ENCODE assay signal across 20 mouse cellular contexts in genomic region chr16:33010166-33010565, GRCm38 (mm10). TPM values are rescaled to one million over a fixed set of nuclear protein-coding genes. Genes with fewer than 3 reads are reported as not detected.
DNase-seq lines count a peak whose midpoint lies in the region; ATAC-seq and TF ChIP-seq lines count a peak whose summit lies in the region.
"Had no signal": no experiment of that assay in that cellular context is flagged by ENCODE, and none has a peak within 500 bp of the region (broad histone marks: within the 10 kb centered on the region; RNA-seq: fewer than 3 reads in every experiment).

No protein-coding gene starts in this region.

- ATAC-seq in forebrain, postnatal 0 days: peak; percentile 53
- ATAC-seq in forebrain, embryonic 11.5 days (replicated peaks; ENCODE audit: low FRiP score): no peak
- peak; percentile 71; the same call in 1 of the 2 replicates for ATAC-seq in hindbrain, postnatal 0 days
- ATAC-seq: activated CD4-positive, CD25-positive, alpha-beta regulatory T cell, adult 4 months; forebrain, embryonic 13.5 days; intestine, embryonic 16.5 days; Patski had no signal

- H3K9me3 ChIP-seq in forebrain, postnatal 0 days (ENCODE audit: low read length): no peaks in the 10 kb centered on the region
- no peaks in the 10 kb centered on the region for H3K9me3 ChIP-seq in forebrain, embryonic 11.5 days (ENCODE audit: control insufficient read depth, low read length)
- no peaks in the 10 kb centered on the region for H3K9me3 ChIP-seq in hindbrain, postnatal 0 days (ENCODE audit: low read length)
- H3K9me3 ChIP-seq in hindbrain, embryonic 10.5 days: no peaks in the 10 kb centered on the region
- H3K9me3 ChIP-seq: embryonic facial prominence, embryonic 13.5 days; forebrain, embryonic 13.5 days; heart, embryonic 12.5 days had no signal

- DNase-seq in forebrain, postnatal 0 days: no peak
- no peak for DNase-seq in forebrain, embryonic 11.5 days (ENCODE audit: low spot score)
- peak; percentile 4 for DNase-seq in hindbrain, postnatal 0 days (ENCODE audit: low spot score)
- no peak for DNase-seq in hindbrain, embryonic 10.5 days (ENCODE audit: low spot score)
- DNase-seq in layer of hippocampus, adult 9-11 months: peak; percentile 59
- DNase-seq in layer of hippocampus, postnatal 25 days (ENCODE audit: extremely low spot score in 1 of 2, low spot score in 1 of 2): no peak
- peak; percentile 84 for DNase-seq in brain, adult 2 months (ENCODE audit: low read depth, low spot score)
- DNase-seq in thymus, postnatal 4 days: no peak
- DNase-seq: adrenal gland, postnatal 14 days; cerebellum, adult 2 months; cerebellum, postnatal 14 days; embryo, embryonic 11 days; gastrocnemius, postnatal 10 days had no signal

- H3K4me1 ChIP-seq in forebrain, postnatal 0 days (ENCODE audit: insufficient read depth): no peaks in the 10 kb centered on the region
- H3K4me1 ChIP-seq in forebrain, embryonic 11.5 days (replicated peaks; ENCODE audit: control insufficient read depth, insufficient read depth, low read length): no peaks in the 10 kb centered on the region
- H3K4me1 ChIP-seq in hindbrain, postnatal 0 days (ENCODE audit: insufficient read depth, low read length): no peaks in the 10 kb centered on the region
- no peaks in the 10 kb centered on the region for H3K4me1 ChIP-seq in hindbrain, embryonic 10.5 days (replicated peaks)

- peaks cover 60% of the 10 kb centered on the region for H3K36me3 ChIP-seq in forebrain, postnatal 0 days (ENCODE audit: insufficient read depth)
- H3K36me3 ChIP-seq in forebrain, embryonic 11.5 days (ENCODE audit: control insufficient read depth, insufficient read depth, low read length): peaks cover 3% of the 10 kb centered on the region
- peaks cover 44% of the 10 kb centered on the region; the same call in 1 of the 2 replicates for H3K36me3 ChIP-seq in hindbrain, postnatal 0 days (ENCODE audit: insufficient read depth, low read length)
- H3K36me3 ChIP-seq in hindbrain, embryonic 10.5 days: peaks cover 96% of the 10 kb centered on the region

- H3K4me2 ChIP-seq in forebrain, postnatal 0 days (ENCODE audit: low read depth): no peak overlapping the region
- no peak overlapping the region for H3K4me2 ChIP-seq in forebrain, embryonic 11.5 days (ENCODE audit: low read depth, low read length, severe bottlenecking)
- no peak overlapping the region for H3K4me2 ChIP-seq in hindbrain, postnatal 0 days (ENCODE audit: low read depth, low read length)
- H3K4me2 ChIP-seq: embryonic facial prominence, embryonic 13.5 days; forebrain, embryonic 13.5 days; heart, embryonic 12.5 days had no signal

- no peak overlapping the region for H3K27ac ChIP-seq in forebrain, postnatal 0 days (ENCODE audit: low read depth, low read length)
- no peak overlapping the region for H3K27ac ChIP-seq in forebrain, embryonic 11.5 days (ENCODE audit: low read depth, low read length)
- H3K27ac ChIP-seq in hindbrain, postnatal 0 days: no peak overlapping the region
- H3K27ac ChIP-seq in hindbrain, embryonic 10.5 days: no peak overlapping the region; the same call in 1 of the 2 replicates
- H3K27ac ChIP-seq: embryonic facial prominence, embryonic 13.5 days; forebrain, embryonic 13.5 days had no signal

- WGBS in forebrain, postnatal 0 days: 93% methylated on average over 6 of the region's 6 CpGs
- WGBS in forebrain, embryonic 11.5 days: 96% methylated on average over 6 of the region's 6 CpGs
- WGBS in hindbrain, postnatal 0 days: 82% methylated on average over 6 of the region's 6 CpGs
- 90% methylated on average over 6 of the region's 6 CpGs for WGBS in hindbrain, embryonic 10.5 days

- no peaks in the 10 kb centered on the region for H3K27me3 ChIP-seq in forebrain, postnatal 0 days (ENCODE audit: insufficient read depth, low read length)
- H3K27me3 ChIP-seq in forebrain, embryonic 11.5 days (ENCODE audit: control insufficient read depth, insufficient read depth, low read length): no peaks in the 10 kb centered on the region
- H3K27me3 ChIP-seq in hindbrain, postnatal 0 days (ENCODE audit: insufficient read depth, low read length): no peaks in the 10 kb centered on the region
- H3K27me3 ChIP-seq in hindbrain, embryonic 10.5 days (ENCODE audit: insufficient read depth, poor library complexity, severe bottlenecking): no peaks in the 10 kb centered on the region
- H3K27me3 ChIP-seq: CH12.LX; embryonic facial prominence, embryonic 13.5 days; forebrain, embryonic 13.5 days; heart, embryonic 12.5 days; Patski had no signal

- no peak overlapping the region for H3K9ac ChIP-seq in forebrain, postnatal 0 days
- H3K9ac ChIP-seq in forebrain, embryonic 11.5 days (ENCODE audit: low read length): no peak overlapping the region
- H3K9ac ChIP-seq in hindbrain, postnatal 0 days (replicated peaks; ENCODE audit: low read length): no peak overlapping the region
- H3K9ac ChIP-seq: forebrain, embryonic 13.5 days; heart, embryonic 12.5 days had no signal

- TF ChIP-seq CTCF in forebrain, postnatal 0 days (IDR thresholded peaks at IDR 0.05; ENCODE audit: low read depth): no peak
- no peak for TF ChIP-seq CTCF in hindbrain, postnatal 0 days (IDR thresholded peaks at IDR 0.05; ENCODE audit: low read depth)

- H3K4me3 ChIP-seq in forebrain, postnatal 0 days (ENCODE audit: low read depth, low read length): no peak overlapping the region
- H3K4me3 ChIP-seq in forebrain, embryonic 11.5 days (ENCODE audit: low read depth, low read length): no peak overlapping the region
- no peak overlapping the region for H3K4me3 ChIP-seq in hindbrain, postnatal 0 days (ENCODE audit: low read length)
- H3K4me3 ChIP-seq in hindbrain, embryonic 10.5 days: no peak overlapping the region
- H3K4me3 ChIP-seq: embryonic facial prominence, embryonic 13.5 days; forebrain, embryonic 13.5 days; heart, embryonic 12.5 days had no signal

RNA-seq across cellular contexts. Expression of gene Iqcg, which starts 45.9 kb away (rescaled TPM):
- total RNA-seq in forebrain, postnatal 0 days (2014; rRNA removed): 4.6 and 8.3 TPM in 2 replicates
- polyA plus RNA-seq in forebrain, postnatal 0 days (2015; fragmentation: Nextera tagmentation; extraction: Ambion mirVana): 3.3 and 6.0 TPM in 2 replicates
- polyA plus RNA-seq in forebrain, embryonic 11.5 days (2014; fragmentation: Nextera tagmentation; extraction: Ambion mirVana): 4.2 and 5.3 TPM in 2 replicates
- total RNA-seq in hindbrain, postnatal 0 days (2014; rRNA removed): 2.0 and 5.7 TPM in 2 replicates
- polyA plus RNA-seq in hindbrain, postnatal 0 days (2015; fragmentation: Nextera tagmentation; extraction: Ambion mirVana): 4.8 and 5.9 TPM in 2 replicates
- polyA plus RNA-seq in hindbrain, embryonic 10.5 days (2016; fragmentation: Nextera tagmentation; extraction: Ambion mirVana): 5.0 and 5.6 TPM in 2 replicates
- total RNA-seq in layer of hippocampus, postnatal 25 days (2021): 1 to 10 TPM; 3.3 to 4.0 TPM

RNA-seq across cellular contexts. Expression of gene Rpl35a, which starts 46.1 kb away (rescaled TPM):
- 721 and 854 TPM in 2 replicates for total RNA-seq in forebrain, postnatal 0 days (2014; rRNA removed)
- 482 and 654 TPM in 2 replicates for polyA plus RNA-seq in forebrain, postnatal 0 days (2015; fragmentation: Nextera tagmentation; extraction: Ambion mirVana)
- polyA plus RNA-seq in forebrain, embryonic 11.5 days (2014; fragmentation: Nextera tagmentation; extraction: Ambion mirVana): 746 and 852 TPM in 2 replicates
- 473 and 560 TPM in 2 replicates for total RNA-seq in hindbrain, postnatal 0 days (2014; rRNA removed)
- 486 and 490 TPM in 2 replicates for polyA plus RNA-seq in hindbrain, postnatal 0 days (2015; fragmentation: Nextera tagmentation; extraction: Ambion mirVana)
- 860 and 944 TPM in 2 replicates for polyA plus RNA-seq in hindbrain, embryonic 10.5 days (2016; fragmentation: Nextera tagmentation; extraction: Ambion mirVana)
- total RNA-seq in layer of hippocampus, postnatal 25 days (2021): 100 to 1,000 TPM; 262 to 293 TPM

RNA-seq across cellular contexts. Expression of gene Lmln, which starts 52.2 kb away (rescaled TPM):
- 7.3 and 16.6 TPM in 2 replicates for total RNA-seq in forebrain, postnatal 0 days (2014; rRNA removed)
- polyA plus RNA-seq in forebrain, postnatal 0 days (2015; fragmentation: Nextera tagmentation; extraction: Ambion mirVana): 0.87 and 3.0 TPM in 2 replicates
- 3.5 and 4.5 TPM in 2 replicates for polyA plus RNA-seq in forebrain, embryonic 11.5 days (2014; fragmentation: Nextera tagmentation; extraction: Ambion mirVana)
- total RNA-seq in hindbrain, postnatal 0 days (2014; rRNA removed): 5.2 and 6.1 TPM in 2 replicates
- polyA plus RNA-seq in hindbrain, postnatal 0 days (2015; fragmentation: Nextera tagmentation; extraction: Ambion mirVana): 2.5 and 3.1 TPM in 2 replicates
- 2.3 and 4.7 TPM in 2 replicates for polyA plus RNA-seq in hindbrain, embryonic 10.5 days (2016; fragmentation: Nextera tagmentation; extraction: Ambion mirVana)
- total RNA-seq in layer of hippocampus, postnatal 25 days (2021): 10 to 100 TPM; 16.5 to 18.1 TPM

Comparison
In these comparisons a context has a peak if more than half of its experiments do, and no peak if none do; other contexts are left out.
1. DNase-seq: peak in hindbrain, postnatal 0 days (single experiment), layer of hippocampus, adult 9-11 months (single experiment) and brain, adult 2 months (single experiment); none in forebrain, postnatal 0 days (single experiment), forebrain, embryonic 11.5 days (single experiment), hindbrain, embryonic 10.5 days (single experiment), layer of hippocampus, postnatal 25 days (0 of 2) and thymus, postnatal 4 days (single experiment).